Mouse (Mus musculus) cerebellum, adult 2 months (tissue): ENCODE results near the gene Samd14. TPM values are rescaled to one million over a fixed set of nuclear protein-coding genes. Genes with fewer than 3 reads are reported as not detected.

ENCODE experiments used
- DNase-seq, 2 experiments: peaks; one replicate each; pipeline ENCODE4 v3.0.0; 2021
- H3K27ac ChIP-seq: fragments of 200-500 bp; 2 replicates; pipeline ENCODE4 v1.5.1; 2012; ENCODE audit warnings: low read length, control low read depth, inconsistent platforms; ENCODE audit not compliant: insufficient read depth
- H3K27me3 ChIP-seq: fragments of 200-500 bp; 2 replicates; pipeline ENCODE4 v1.6.1; 2012; ENCODE audit warnings: inconsistent platforms, mild to moderate bottlenecking, low read length, moderate library complexity; ENCODE audit not compliant: control insufficient read depth, insufficient read depth
- H3K4me1 ChIP-seq: fragments of 200-500 bp; 2 replicates; pipeline ENCODE4 v1.6.1; 2011; ENCODE audit warnings: low read length; ENCODE audit not compliant: control insufficient read depth, insufficient read depth
- H3K4me3 ChIP-seq: fragments of 200-500 bp; replicated peaks from 2 replicates; pipeline ENCODE3; 2011; ENCODE audit warnings: mild to moderate bottlenecking, low read depth, low read length, control low read depth; ENCODE audit not compliant: insufficient read depth
- CTCF ChIP-seq: fragments of 200-500 bp; IDR thresholded peaks from 2 replicates; pipeline ENCODE4 v1.5.1; 2011; ENCODE audit warnings: low read depth, mild to moderate bottlenecking, control low read depth, low read length, moderate library complexity, borderline replicate concordance; ENCODE audit not compliant: insufficient read depth
- POLR2A ChIP-seq: fragments of 200-500 bp; IDR thresholded peaks from 2 replicates; pipeline ENCODE4 v1.6.1; 2011; ENCODE audit warnings: low read length, control low read depth, borderline replicate concordance; ENCODE audit not compliant: insufficient read depth
- WGBS: fragments of 180-500 bp; shearing (Covaris S2); methylation state at CpG from one replicate; pipeline ENCODE4 v1.1.7; 2018; 5-methylcytosine and 5-hydroxymethylcytosine counted together
- polyA plus RNA-seq: library from polyadenylated mRNA; depleted of rRNA; stranded (reverse); fragments of >200 nt; gene quantifications from 2 replicates; pipeline ENCODE4 v1.2.3, GENCODE M21; 2012

The Samd14 gene
- polyA plus RNA-seq, 1 experiment, result 80.7 TPM

GRCm38 (mm10) chr11:95025227-95026012 lies 15.7 kb downstream of the Samd14 start:
- peak overlapping the region; percentile 86 for H3K27ac ChIP-seq
- no peaks in the 10 kb centered on the region for H3K27me3 ChIP-seq
- no peak overlapping the region for H3K4me3 ChIP-seq
- WGBS, result 34% methylated on average over 11 of the region's 11 CpGs
- H3K4me1 ChIP-seq, result peaks cover 71% of the 10 kb centered on the region
- TF ChIP-seq POLR2A (0 out of 2 replicates have a peak, but pooled peaks have one; percentile 18), CTCF (no peak)
- no peak for DNase-seq

DNA sequence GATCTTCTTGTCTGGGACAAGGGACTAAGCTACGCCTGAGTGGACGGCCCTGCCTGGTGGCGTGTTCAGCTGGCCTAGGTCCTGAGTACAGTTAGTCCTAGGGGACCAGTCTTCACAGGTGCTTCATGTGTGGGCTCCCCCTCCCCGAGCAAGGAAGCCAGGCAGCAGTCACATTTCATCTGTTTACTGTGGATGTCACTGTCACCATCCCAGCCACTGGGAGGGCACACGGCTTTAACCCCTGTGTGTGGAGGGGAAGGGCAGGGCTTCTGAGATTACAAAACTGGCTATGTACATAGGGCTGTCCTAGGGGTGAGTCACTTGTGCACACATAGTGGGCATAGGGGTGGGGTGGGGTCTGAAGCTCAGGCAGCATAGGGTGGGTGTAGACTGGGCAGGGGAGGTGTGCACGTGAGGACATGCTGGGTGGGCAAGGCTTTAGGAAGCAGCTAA lies 16.4 kb downstream of the Samd14 start:
- Histone ChIP-seq H3K4me3 (no peak overlapping the region), H3K27ac (peak overlapping the region; percentile 86), H3K4me1 (peaks cover 71% of the 10 kb centered on the region), H3K27me3 (no peaks in the 10 kb centered on the region)
- no peak for DNase-seq
- TF ChIP-seq CTCF, result no peak
- no peak for TF ChIP-seq POLR2A
- 29% methylated on average over 6 of the region's 6 CpGs for WGBS

DNA sequence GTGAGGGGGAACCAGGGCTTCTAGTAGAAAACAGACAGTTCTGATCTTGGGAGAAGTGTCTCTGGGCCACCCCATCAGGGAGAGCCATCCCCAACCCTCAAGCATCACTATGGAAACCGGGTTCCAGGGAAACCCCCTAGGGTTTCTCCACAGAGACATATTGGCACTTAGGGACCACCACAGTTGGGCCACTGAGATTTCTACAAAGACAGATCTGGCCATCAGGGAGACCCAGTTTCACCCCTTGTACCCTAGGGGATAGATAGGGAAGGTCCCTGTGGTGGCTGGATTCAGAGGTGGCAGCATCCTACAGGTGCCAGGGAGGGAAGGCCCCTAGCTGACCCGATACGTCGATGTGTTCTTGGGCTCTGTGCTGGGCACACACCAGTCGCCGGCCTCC lies 17.2 kb downstream of the Samd14 start:
- WGBS, result 50% methylated on average over 6 of the region's 6 CpGs
- TF ChIP-seq CTCF (no peak), POLR2A (no peak)

GRCm38 (mm10) chr11:95027850-95028470 lies 18.3 kb downstream of the Samd14 start:
- DNase-seq, result peak in 1 of 2 experiments; percentile 59
- peaks cover 78% of the 10 kb centered on the region for H3K4me1 ChIP-seq
- H3K27ac ChIP-seq, result peak overlapping the region; percentile 86
- H3K4me3 ChIP-seq, result no peak overlapping the region
- 23% methylated on average over 13 of the region's 13 CpGs for WGBS
- TF ChIP-seq CTCF (no peak), POLR2A (no peak)
- H3K27me3 ChIP-seq, result no peaks in the 10 kb centered on the region

More for the DNA sequence above, 17.2 kb downstream of the Samd14 start:
- no peak overlapping the region for H3K4me3 ChIP-seq
- H3K27me3 ChIP-seq, result no peaks in the 10 kb centered on the region
- peaks cover 70% of the 10 kb centered on the region for H3K4me1 ChIP-seq
- H3K27ac ChIP-seq, result peak overlapping the region; percentile 86
- no peak for DNase-seq

DNA sequence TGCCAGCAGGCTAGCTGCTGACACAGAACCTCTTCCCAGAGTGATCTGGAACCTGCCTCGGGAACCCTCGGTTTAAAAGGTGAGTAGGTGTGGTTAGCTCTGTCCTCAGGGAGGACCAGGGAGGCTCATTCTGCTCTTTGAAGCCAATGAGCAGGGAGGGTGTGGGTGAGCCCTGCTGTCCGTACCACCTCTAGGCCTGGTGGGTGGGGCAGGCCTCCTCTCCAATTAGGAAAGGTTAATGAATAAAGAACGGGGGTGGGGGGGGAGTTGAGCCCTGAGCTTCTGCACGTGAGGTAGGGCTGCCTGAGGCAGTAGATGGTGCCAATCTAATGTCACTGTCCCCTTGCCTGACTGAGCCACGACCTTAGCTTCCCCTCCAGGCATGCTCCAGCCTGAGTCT lies 23.3 kb downstream of the Samd14 start:
- TF ChIP-seq POLR2A, result no peak
- no peak for TF ChIP-seq CTCF

DNA sequence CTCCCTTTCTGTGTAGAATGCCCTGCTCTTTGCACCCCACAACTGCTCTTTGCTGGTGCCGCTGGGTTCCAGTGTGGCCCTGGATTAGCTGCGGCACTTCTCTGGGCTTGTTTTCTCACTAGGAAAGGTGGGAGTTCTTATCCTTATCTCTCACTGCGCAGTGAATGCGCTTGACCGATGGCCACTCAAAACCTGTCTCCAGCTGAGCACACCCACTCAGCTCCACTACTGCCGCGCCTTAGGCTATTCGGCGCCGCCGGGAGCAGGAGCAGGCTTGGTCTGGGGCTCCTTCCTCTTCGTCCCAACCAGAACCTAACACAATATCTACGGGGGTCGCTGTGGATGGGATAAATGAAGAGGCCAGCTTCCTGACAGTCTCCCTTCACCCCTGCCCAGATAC lies 23.9 kb downstream of the Samd14 start:
- Histone ChIP-seq H3K27ac (no peak overlapping the region), H3K4me3 (no peak overlapping the region), H3K4me1 (peaks cover 81% of the 10 kb centered on the region), H3K27me3 (no peaks in the 10 kb centered on the region)
- TF ChIP-seq CTCF (no peak), POLR2A (no peak)
- 89% methylated on average over 14 of the region's 14 CpGs for WGBS
- DNase-seq, result peak in 1 of 2 experiments; percentile 27

More for the DNA sequence above, 23.3 kb downstream of the Samd14 start:
- DNase-seq, result peak; percentile 19 to 35
- 14% methylated on average over 6 of the region's 6 CpGs for WGBS
- Histone ChIP-seq H3K27me3 (no peaks in the 10 kb centered on the region), H3K27ac (peak overlapping the region; percentile 35), H3K4me3 (no peak overlapping the region), H3K4me1 (peaks cover 81% of the 10 kb centered on the region)

GRCm38 (mm10) chr11:95034902-95035301 lies 25.2 kb downstream of the Samd14 start:
- Histone ChIP-seq H3K4me1 (peaks cover 77% of the 10 kb centered on the region), H3K27ac (0 out of 2 replicates have a peak overlapping the region, but pooled peaks have one; percentile 0), H3K27me3 (no peaks in the 10 kb centered on the region), H3K4me3 (no peak overlapping the region)
- peak; percentile 22 to 39 for DNase-seq
- TF ChIP-seq CTCF (no peak), POLR2A (no peak)
- 51% methylated on average over 10 of the region's 10 CpGs for WGBS
